7 mouse cellular contexts compared by ENCODE assay signal in the genomic region with DNA sequence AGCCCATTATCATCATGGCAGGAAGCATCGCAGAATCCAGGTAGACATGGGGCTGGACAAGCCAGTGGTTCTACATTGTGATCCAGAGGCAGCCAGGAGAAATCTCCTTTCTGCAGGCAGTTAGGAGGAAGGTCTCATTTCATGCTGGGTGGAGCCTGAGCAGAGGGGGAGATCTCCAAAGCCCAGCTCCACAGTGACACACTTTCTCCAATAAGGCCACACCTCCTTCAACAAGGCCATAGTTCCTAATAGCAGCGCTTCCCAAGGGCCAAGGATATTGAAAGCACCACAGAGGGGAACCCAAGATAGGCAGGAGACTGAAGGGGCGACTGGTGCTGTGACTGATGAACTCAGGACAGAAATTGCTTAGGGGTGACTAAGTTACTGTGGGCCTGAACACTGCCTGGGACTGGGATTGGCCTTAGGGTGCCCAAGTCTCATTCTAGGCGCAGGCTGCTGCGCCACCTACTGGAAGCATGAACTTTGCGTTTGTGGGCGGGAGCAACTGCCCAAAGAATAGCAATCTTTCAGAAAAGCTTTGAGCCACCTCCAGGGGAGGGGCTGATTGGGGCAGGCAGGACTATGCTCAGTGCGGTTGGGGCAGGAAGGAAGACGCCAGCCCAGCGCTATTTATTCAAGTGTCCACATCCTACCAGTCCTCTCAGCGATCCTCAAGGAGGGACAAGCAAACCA. TPM values are rescaled to one million over a fixed set of nuclear protein-coding genes. Genes with fewer than 3 reads are reported as not detected.
DNase-seq lines count a peak whose midpoint lies in the region; ATAC-seq and TF ChIP-seq lines count a peak whose summit lies in the region.
"Not testable (repeated sequence)": the region's sequence is repeated elsewhere in the genome, so short reads cannot be mapped to it uniquely, and the experiment has no call there.

No protein-coding gene starts in this region.

- peak; percentile 71 for DNase-seq in adrenal gland, postnatal 10 days
- DNase-seq in forebrain, embryonic 14.5 days (ENCODE audit: low spot score): peak; percentile 62
- DNase-seq in heart, postnatal 0 days (ENCODE audit: low spot score): peak; percentile 25
- DNase-seq in liver: peak; percentile 61
- peak; percentile 75 for DNase-seq in midbrain, embryonic 14.5 days

- not testable (repeated sequence) for TF ChIP-seq EP300 in heart, postnatal 0 days (IDR thresholded peaks at IDR 0.05; ENCODE audit: low read depth)

- not testable (repeated sequence) for H3K27ac ChIP-seq in forebrain, embryonic 14.5 days (ENCODE audit: low read depth, low read length); heart, postnatal 0 days (ENCODE audit: low read depth); kidney, embryonic 16.5 days (ENCODE audit: low read length); midbrain, embryonic 14.5 days (replicated peaks; ENCODE audit: low read depth, low read length); small intestine, adult 2 months (ENCODE audit: insufficient read depth, low read depth, low read length)

- 4% methylated on average over 9 of the region's 11 CpGs for WGBS in forebrain, embryonic 14.5 days
- WGBS in heart, postnatal 0 days: under 1% methylated on average over 7 of the region's 11 CpGs
- WGBS in kidney, embryonic 16.5 days: 4% methylated on average over 9 of the region's 11 CpGs
- WGBS in midbrain, embryonic 14.5 days: 5% methylated on average over 9 of the region's 11 CpGs
- WGBS in small intestine, adult 2 months: 4% methylated on average over 9 of the region's 11 CpGs

- H3K27me3 ChIP-seq in forebrain, embryonic 14.5 days (replicated peaks; ENCODE audit: control insufficient read depth, insufficient read depth, low read length); heart, postnatal 0 days (ENCODE audit: control insufficient read depth, insufficient read depth, low read length); kidney, embryonic 16.5 days (ENCODE audit: insufficient read depth, low read length); midbrain, embryonic 14.5 days (ENCODE audit: control insufficient read depth, insufficient read depth, low read length); small intestine, adult 2 months (ENCODE audit: control insufficient read depth, insufficient read depth, low read length): not testable (repeated sequence)

- not testable (repeated sequence) for H3K9ac ChIP-seq in forebrain, embryonic 14.5 days (ENCODE audit: low read length); heart, postnatal 0 days (replicated peaks; ENCODE audit: low read depth, low read length); kidney, embryonic 16.5 days (replicated peaks; ENCODE audit: low read length); midbrain, embryonic 14.5 days (replicated peaks; ENCODE audit: low read length)

- not testable (repeated sequence) for H3K9me3 ChIP-seq in forebrain, embryonic 14.5 days (replicated peaks; ENCODE audit: control insufficient read depth, low read length); heart, postnatal 0 days (replicated peaks; ENCODE audit: control insufficient read depth, low read length); kidney, embryonic 16.5 days (ENCODE audit: low read length); midbrain, embryonic 14.5 days (ENCODE audit: control insufficient read depth, low read length)

- TF ChIP-seq POLR2A in small intestine, adult 2 months (IDR thresholded peaks at IDR 0.05; ENCODE audit: low read depth, low read length): not testable (repeated sequence)

- peak; percentile 79 for ATAC-seq in forebrain, embryonic 14.5 days
- ATAC-seq in heart, postnatal 0 days (ENCODE audit: insufficient read depth, low read depth): peak; percentile 71
- peak; percentile 90 for ATAC-seq in kidney, embryonic 16.5 days (ENCODE audit: low FRiP score, low TSS enrichment)
- ATAC-seq in midbrain, embryonic 14.5 days (ENCODE audit: low FRiP score, low TSS enrichment): peak; percentile 50; the same call in 1 of the 2 replicates

- not testable (repeated sequence) for H3K4me3 ChIP-seq in forebrain, embryonic 14.5 days (ENCODE audit: low read depth, low read length); heart, postnatal 0 days (ENCODE audit: low read depth, low read length); kidney, embryonic 16.5 days (ENCODE audit: low read length); midbrain, embryonic 14.5 days (replicated peaks; ENCODE audit: low read depth, low read length); small intestine, adult 2 months (ENCODE audit: low read depth, low read length)

- H3K4me1 ChIP-seq in forebrain, embryonic 14.5 days (ENCODE audit: control insufficient read depth, insufficient read depth, low read length); heart, postnatal 0 days (ENCODE audit: control insufficient read depth, insufficient read depth); kidney, embryonic 16.5 days (ENCODE audit: insufficient read depth, low read length); midbrain, embryonic 14.5 days (ENCODE audit: control insufficient read depth, insufficient read depth, low read length); small intestine, adult 2 months (ENCODE audit: control insufficient read depth, insufficient read depth, insufficient read length, low read length): not testable (repeated sequence)

- not testable (repeated sequence) for H3K36me3 ChIP-seq in forebrain, embryonic 14.5 days (ENCODE audit: control insufficient read depth, insufficient read depth, low read length); heart, postnatal 0 days (replicated peaks; ENCODE audit: control insufficient read depth, insufficient read depth, low read length); kidney, embryonic 16.5 days (ENCODE audit: insufficient read depth, low read length); midbrain, embryonic 14.5 days (ENCODE audit: control insufficient read depth, insufficient read depth, low read length); small intestine, adult 2 months (ENCODE audit: control insufficient read depth, insufficient read depth, low read length)

- peak; percentile 71 for TF ChIP-seq CTCF in heart, postnatal 0 days (IDR thresholded peaks at IDR 0.05; ENCODE audit: low read depth)
- peak; percentile 43; the same call in 1 of the 2 replicates for TF ChIP-seq CTCF in small intestine, adult 2 months (IDR thresholded peaks at IDR 0.05; ENCODE audit: extremely low read depth, insufficient read length, insufficient replicate concordance, low read depth, low read length)

- not testable (repeated sequence) for H3K4me2 ChIP-seq in forebrain, embryonic 14.5 days (ENCODE audit: low read length); heart, postnatal 0 days (ENCODE audit: low read depth, low read length); kidney, embryonic 16.5 days (replicated peaks; ENCODE audit: low read depth, low read length); midbrain, embryonic 14.5 days (ENCODE audit: low read length)

RNA-seq across cellular contexts. Expression of a gene that starts 42.0 kb away (rescaled TPM):
- 1 to 10 TPM; 1.3 to 4.3 TPM for total RNA-seq in adrenal gland, postnatal 10 days (2021)
- 3.6 and 5.8 TPM in 2 replicates for polyA plus RNA-seq in forebrain, embryonic 14.5 days (2014; fragmentation: Nextera tagmentation; extraction: Ambion mirVana)
- 4.3 TPM in 1 of 2 replicates, not detected in the other for total RNA-seq in heart, postnatal 0 days (2014; rRNA removed; ENCODE audit: low replicate concordance)
- 2.0 and 2.5 TPM in 2 replicates for polyA plus RNA-seq in heart, postnatal 0 days (2015; fragmentation: Nextera tagmentation; extraction: Ambion mirVana)
- polyA plus RNA-seq in kidney, embryonic 16.5 days (2015; fragmentation: Nextera tagmentation; extraction: Ambion mirVana): 13.1 and 14.0 TPM in 2 replicates
- polyA plus RNA-seq in midbrain, embryonic 14.5 days (2014; fragmentation: Nextera tagmentation; extraction: Ambion mirVana): 1.7 and 4.3 TPM in 2 replicates
- not detected in 2 replicates for polyA plus RNA-seq in small intestine, adult 2 months (2012; rRNA removed)

Comparison
In these comparisons a context has a peak if more than half of its experiments do, and no peak if none do; other contexts are left out.
1. DNase-seq: peak in every context shown above with its lines; median percentile 75 in midbrain, embryonic 14.5 days; 71 in adrenal gland, postnatal 10 days; 62 in forebrain, embryonic 14.5 days; 61 in liver; 25 in heart, postnatal 0 days.